Mouse (Mus musculus) ES-Bruce4 (cell line): Measurements from ENCODE around the gene Wsb2.

Experiments
- CTCF ChIP-seq: IDR thresholded peaks from one replicate; pipeline ENCODE4 v1.8.1; 2011; ENCODE audit warnings: low read depth, low read length
- EP300 ChIP-seq: IDR thresholded peaks from 2 replicates; pipeline ENCODE4 v1.6.1; 2011; ENCODE audit warnings: low read depth, low read length; ENCODE audit not compliant: insufficient read depth
- POLR2A ChIP-seq: IDR thresholded peaks from one replicate; pipeline ENCODE4 v1.8.1; 2011; ENCODE audit warnings: low read length; ENCODE audit not compliant: insufficient read depth

DNA sequence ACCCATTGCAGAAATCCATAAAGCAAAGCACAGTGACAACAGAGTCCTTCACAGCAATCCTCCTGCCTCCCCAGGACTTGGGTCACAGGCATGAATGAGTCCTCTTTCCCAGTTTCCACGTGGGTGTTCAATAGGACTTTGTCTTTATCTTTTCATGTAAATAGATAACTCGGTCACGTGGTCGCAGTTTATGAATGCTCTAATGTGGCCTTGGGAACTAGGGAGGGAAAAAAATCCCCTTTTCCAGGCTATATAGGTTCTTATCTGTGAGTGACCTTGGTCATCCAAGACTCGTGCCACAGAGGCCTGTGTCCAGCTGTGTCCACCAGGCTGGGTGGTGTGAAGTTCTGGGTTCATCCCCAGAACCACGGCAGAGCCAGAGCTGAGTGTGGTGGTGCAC, 30.7 kb upstream of the Wsb2 start:
- no peak for TF ChIP-seq EP300
- no peak for TF ChIP-seq POLR2A
- TF ChIP-seq CTCF, result no peak
